15 mouse cellular contexts compared by ENCODE assay signal in genomic region chr7:74703533-74703932, GRCm38 (mm10).
DNase-seq lines count a peak whose midpoint lies in the region; ATAC-seq and TF ChIP-seq lines count a peak whose summit lies in the region.
"Had no signal": no experiment of that assay in that cellular context is flagged by ENCODE, and none has a peak within 500 bp of the region (broad histone marks: within the 10 kb centered on the region; RNA-seq: fewer than 3 reads in every experiment).

No protein-coding gene starts in this region.

- no peak for TF ChIP-seq POLR2A in kidney, adult 2 months (IDR thresholded peaks at IDR 0.05; ENCODE audit: low read depth, low read length)
- no peak for TF ChIP-seq POLR2A in spleen, adult 2 months (IDR thresholded peaks at IDR 0.05; ENCODE audit: low read depth, low read length)

- no peak overlapping the region for H3K27ac ChIP-seq in kidney, adult 2 months (ENCODE audit: insufficient read depth, low read depth, low read length)
- H3K27ac ChIP-seq in kidney, embryonic 16.5 days (ENCODE audit: low read length): no peak overlapping the region
- H3K27ac ChIP-seq in spleen, adult 2 months (ENCODE audit: insufficient read depth, low read length): no peak overlapping the region
- H3K27ac ChIP-seq: midbrain, embryonic 10.5 days had no signal

- WGBS in kidney, adult 2 months: 77% methylated on average over 4 of the region's 4 CpGs
- WGBS in kidney, embryonic 16.5 days: 86% methylated on average over 4 of the region's 4 CpGs
- 78% methylated on average over 4 of the region's 4 CpGs for WGBS in spleen, adult 2 months

- H3K4me2 ChIP-seq in kidney, embryonic 16.5 days (replicated peaks; ENCODE audit: low read depth, low read length): no peak overlapping the region

- H3K36me3 ChIP-seq in kidney, adult 2 months (ENCODE audit: control insufficient read depth, insufficient read depth, low read length): no peaks in the 10 kb centered on the region
- H3K36me3 ChIP-seq in kidney, embryonic 16.5 days (ENCODE audit: insufficient read depth, low read length): no peaks in the 10 kb centered on the region
- no peaks in the 10 kb centered on the region for H3K36me3 ChIP-seq in spleen, adult 2 months (ENCODE audit: control insufficient read depth, insufficient read depth, low read length)
- H3K36me3 ChIP-seq: midbrain, embryonic 10.5 days had no signal

- no peak for DNase-seq in kidney, adult 2 months
- no peak for DNase-seq in spleen, adult 2 months (ENCODE audit: low read depth in 1 of 2, low spot score in 2 of 2)
- no peak for DNase-seq in spleen, postnatal 14 days (ENCODE audit: low spot score in 2 of 2)
- no peak for DNase-seq in retina, embryonic 14.5 days (ENCODE audit: low spot score)
- DNase-seq in cerebellum, postnatal 14 days: no peak
- DNase-seq: adrenal gland, postnatal 25 days; cerebellum, adult 9-11 months; heart, postnatal 36 days; kidney, postnatal 14 days; lung, postnatal 36 days; thymus, postnatal 4 days had no signal

- H3K9me3 ChIP-seq in kidney, embryonic 16.5 days (ENCODE audit: low read length): 0 out of 2 replicates have a peak, but pooled peaks cover 2% of the 10 kb centered on the region
- H3K9me3 ChIP-seq: midbrain, embryonic 10.5 days had no signal

- H3K4me1 ChIP-seq in kidney, adult 2 months (ENCODE audit: control insufficient read depth, insufficient read depth, low read length): no peaks in the 10 kb centered on the region
- H3K4me1 ChIP-seq in kidney, embryonic 16.5 days (ENCODE audit: insufficient read depth, low read length): no peaks in the 10 kb centered on the region
- H3K4me1 ChIP-seq in spleen, adult 2 months (ENCODE audit: control insufficient read depth, insufficient read depth, insufficient read length): no peaks in the 10 kb centered on the region

- H3K27me3 ChIP-seq in kidney, adult 2 months (replicated peaks; ENCODE audit: control insufficient read depth, insufficient read depth, low read length): no peaks in the 10 kb centered on the region
- H3K27me3 ChIP-seq in kidney, embryonic 16.5 days (ENCODE audit: insufficient read depth, low read length): no peaks in the 10 kb centered on the region
- no peaks in the 10 kb centered on the region for H3K27me3 ChIP-seq in spleen, adult 2 months (ENCODE audit: control insufficient read depth, insufficient read depth, low read length)

- no peak for ATAC-seq in kidney, embryonic 16.5 days (ENCODE audit: low FRiP score, low TSS enrichment)
- ATAC-seq in activated CD4-positive, CD25-positive, alpha-beta regulatory T cell, adult 4 months: peak; percentile 49
- ATAC-seq: forebrain, embryonic 14.5 days had no signal

- H3K4me3 ChIP-seq in kidney, adult 2 months (ENCODE audit: insufficient read depth, low read depth, low read length): no peak overlapping the region
- no peak overlapping the region for H3K4me3 ChIP-seq in kidney, embryonic 16.5 days (ENCODE audit: low read length)
- H3K4me3 ChIP-seq in spleen, adult 2 months (ENCODE audit: extremely low read depth, insufficient read depth, insufficient read length): no peak overlapping the region
- H3K4me3 ChIP-seq: midbrain, embryonic 10.5 days had no signal

- TF ChIP-seq CTCF in kidney, adult 2 months (conservative IDR thresholded peaks at IDR 0.05; ENCODE audit: insufficient read depth, insufficient read length, low read depth, low read length): peak; percentile 34
- peak; percentile 3; the same call in 1 of the 2 replicates for TF ChIP-seq CTCF in spleen, adult 2 months (IDR thresholded peaks at IDR 0.05; ENCODE audit: extremely low read depth, insufficient read depth, insufficient read length, insufficient replicate concordance)

- H3K9ac ChIP-seq in kidney, embryonic 16.5 days (replicated peaks; ENCODE audit: low read length): no peak overlapping the region
